Mouse (Mus musculus) neural tube, embryonic 14.5 days (tissue): ENCODE measurements at regions not wholly inside any gene's neighbourhood (a gene's known extent, or its start where the extent isn't known, plus 50 kb on each side); places are given as distances from the start of the nearest gene placed in this dataset.

ENCODE experiments used
- ATAC-seq: fragments of 200-750 bp; cut with Nextera tagmentation; 2 replicates; pipeline ENCODE4 v1.8.0; 2017; ENCODE audit warnings: low read depth, mild to moderate bottlenecking, moderate TSS enrichment, moderate library complexity
- H3K27ac ChIP-seq: fragments of 300-500 bp; sonication (generic); 2 replicates; pipeline ENCODE4 v1.5.1; 2014; ENCODE audit warnings: low read depth, mild to moderate bottlenecking, control low read depth, low read length, moderate library complexity, mixed read lengths
- H3K27me3 ChIP-seq: fragments of 300-500 bp; sonication (generic); 2 replicates; pipeline ENCODE4 v1.6.1; 2014; ENCODE audit warnings: low read length; ENCODE audit not compliant: control insufficient read depth, insufficient read depth
- H3K36me3 ChIP-seq: fragments of 300-500 bp; sonication (generic); 2 replicates; pipeline ENCODE4 v1.6.1; 2014; ENCODE audit warnings: low read length, mixed read lengths; ENCODE audit not compliant: control insufficient read depth, insufficient read depth
- H3K4me1 ChIP-seq: fragments of 300-500 bp; sonication (generic); 2 replicates; pipeline ENCODE4 v1.6.1; 2014; ENCODE audit warnings: low read length; ENCODE audit not compliant: control insufficient read depth, insufficient read depth
- H3K4me2 ChIP-seq: fragments of 300-500 bp; sonication (generic); 2 replicates; pipeline ENCODE4 v1.6.1; 2014; ENCODE audit warnings: mild to moderate bottlenecking, low read depth, low read length, control low read depth
- H3K4me3 ChIP-seq: fragments of 300-500 bp; sonication (generic); 2 replicates; pipeline ENCODE4 v1.5.1; 2014; ENCODE audit warnings: low read depth, low read length, control low read depth, mixed read lengths
- H3K9ac ChIP-seq: fragments of 300-500 bp; sonication (generic); replicated peaks from 2 replicates; pipeline ENCODE4 v1.6.1; 2014; ENCODE audit warnings: low read depth, mild to moderate bottlenecking, control low read depth, low read length, mixed read lengths
- H3K9me3 ChIP-seq: fragments of 300-500 bp; sonication (generic); 2 replicates; pipeline ENCODE4 v1.6.1; 2016; ENCODE audit warnings: low read length; ENCODE audit not compliant: control insufficient read depth
- WGBS: fragments of 180-500 bp; shearing (Covaris S2); extraction: QIAGEN DNeasy Blood & Tissue Kit; methylation state at CpG from one replicate; pipeline ENCODE4 v1.1.7; 2014; 5-methylcytosine and 5-hydroxymethylcytosine counted together

DNA sequence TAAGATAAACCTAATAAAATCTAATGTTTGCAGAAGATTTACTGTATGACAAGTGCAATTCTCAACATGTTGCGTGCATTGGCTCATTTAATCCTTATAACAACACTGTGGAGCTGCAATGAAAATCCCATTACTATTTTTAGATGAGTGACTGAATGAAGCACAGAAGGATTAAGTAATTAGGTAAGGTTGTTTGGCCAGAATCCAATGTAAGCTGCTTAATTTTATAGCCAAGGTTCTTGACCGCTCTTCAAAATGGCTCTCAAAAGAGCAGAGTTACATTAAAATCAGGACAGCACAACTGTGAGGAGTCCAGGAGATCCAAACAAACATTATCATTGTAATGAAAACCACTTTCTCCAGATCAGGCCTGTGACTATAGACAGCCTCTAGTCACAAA lies 81.7 kb upstream of the Gabra2 start:
- 43% methylated on average over 2 of the region's 2 CpGs for WGBS
- ATAC-seq, result peak; percentile 56; the same call in 1 of the 2 replicates

DNA sequence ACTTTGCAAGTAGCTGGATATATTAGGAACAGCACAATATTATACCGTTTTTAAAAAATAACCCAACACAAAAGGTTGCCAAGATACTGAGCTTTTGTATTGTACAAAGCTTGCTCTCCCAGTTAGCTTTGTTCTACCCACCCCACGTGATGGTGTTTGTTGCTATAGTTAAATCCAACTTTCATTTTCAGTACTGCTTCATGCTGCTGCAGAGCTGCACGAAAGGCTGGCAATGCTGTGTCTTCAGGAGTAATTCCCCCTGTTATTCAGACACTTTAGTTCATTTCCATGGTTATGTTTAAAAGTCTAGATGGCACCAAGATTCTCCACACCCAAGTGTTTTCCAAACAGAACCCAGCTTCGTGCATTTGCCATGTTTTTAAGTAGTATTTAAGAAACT lies 74.7 kb upstream of the Gabra2 start:
- H3K9me3 ChIP-seq, result no peaks in the 10 kb centered on the region
- WGBS, result 75% methylated on average over 4 of the region's 4 CpGs

More for the DNA sequence above, 81.7 kb upstream of the Gabra2 start:
- H3K4me1 ChIP-seq, result no peaks in the 10 kb centered on the region
- H3K9me3 ChIP-seq, result no peaks in the 10 kb centered on the region
- H3K27ac ChIP-seq, result no peak overlapping the region
- H3K9ac ChIP-seq, result no peak overlapping the region
- no peak overlapping the region for H3K4me2 ChIP-seq
- H3K27me3 ChIP-seq, result no peaks in the 10 kb centered on the region
- no peaks in the 10 kb centered on the region for H3K36me3 ChIP-seq
- H3K4me3 ChIP-seq, result no peak overlapping the region

More for the DNA sequence above, 74.7 kb upstream of the Gabra2 start:
- H3K36me3 ChIP-seq, result no peaks in the 10 kb centered on the region
- H3K4me3 ChIP-seq, result no peak overlapping the region
- no peaks in the 10 kb centered on the region for H3K27me3 ChIP-seq
- no peak overlapping the region for H3K27ac ChIP-seq
- H3K4me1 ChIP-seq, result no peaks in the 10 kb centered on the region
- no peak overlapping the region for H3K9ac ChIP-seq
- H3K4me2 ChIP-seq, result no peak overlapping the region
- ATAC-seq, result no peak
